Mouse (Mus musculus) megakaryocyte, embryonic 14.5 days (primary cell): ENCODE results near the gene Slc35b2. TPM values are rescaled to one million over a fixed set of nuclear protein-coding genes. Genes with fewer than 3 reads are reported as not detected.

Source experiments
- H3K27me3 ChIP-seq: replicated peaks from 2 replicates; pipeline ENCODE3; 2012; ENCODE audit warnings: inconsistent platforms
- H3K36me3 ChIP-seq: replicated peaks from 2 replicates; pipeline ENCODE3; 2012; ENCODE audit warnings: low read length, inconsistent platforms, mixed read lengths
- H3K4me1 ChIP-seq: 2 replicates; pipeline ENCODE4 v1.6.1; 2012; ENCODE audit warnings: inconsistent platforms
- H3K4me3 ChIP-seq: replicated peaks from 2 replicates; pipeline ENCODE3; 2012; ENCODE audit warnings: moderate library complexity, mild to moderate bottlenecking, inconsistent platforms
- H3K9me3 ChIP-seq: 2 replicates; pipeline ENCODE4 v1.6.1; 2012; ENCODE audit warnings: inconsistent platforms
- FLI1 ChIP-seq: IDR thresholded peaks from 2 replicates; pipeline ENCODE4 v1.6.1; 2012; ENCODE audit warnings: low read length, inconsistent platforms, mixed read lengths
- GATA1 ChIP-seq: IDR thresholded peaks from 3 replicates; pipeline ENCODE4 v1.6.1; 2012; ENCODE audit warnings: mixed read lengths, low read length, inconsistent platforms, borderline replicate concordance
- polyA plus RNA-seq: library from polyadenylated mRNA; stranded (reverse); fragments of >175 nt; gene quantifications from 2 replicates; pipeline ENCODE4 v1.2.3, GENCODE M21; 2012; ENCODE audit warnings: low replicate concordance; ENCODE audit not compliant: insufficient read depth

Slc35b2 gene
- polyA plus RNA-seq, 1 experiment: 30.6 TPM

DNA sequence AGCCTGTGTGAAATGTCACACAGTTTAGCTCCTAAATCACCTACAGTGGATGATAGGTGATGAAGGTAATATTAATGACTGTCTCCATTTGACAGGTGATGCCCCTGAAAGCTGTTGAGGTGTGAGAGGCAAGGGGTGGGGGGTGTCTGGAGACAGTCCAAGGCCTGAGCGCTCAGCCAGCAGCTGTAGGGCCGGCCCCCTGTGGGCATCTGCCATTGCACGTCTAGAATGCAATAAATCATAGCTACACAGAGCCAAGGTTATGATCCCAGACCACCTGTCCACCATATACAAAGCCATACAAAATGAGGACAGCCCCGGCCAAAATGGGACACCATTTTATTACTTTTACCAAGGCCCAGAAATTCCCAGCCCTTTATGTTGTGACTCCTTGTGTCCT is 38.7 kb upstream of the Slc35b2 start:
- no peaks in the 10 kb centered on the region for H3K9me3 ChIP-seq
- H3K36me3 ChIP-seq: peaks cover 12% of the 10 kb centered on the region
- peaks cover 18% of the 10 kb centered on the region for H3K4me1 ChIP-seq
- H3K4me3 ChIP-seq: no peak overlapping the region
- TF ChIP-seq GATA1 (no peak), FLI1 (no peak)
- peaks cover 70% of the 10 kb centered on the region for H3K27me3 ChIP-seq

GRCm38 (mm10) chr17:45526571-45526970 is 37.1 kb upstream of the Slc35b2 start:
- peaks cover 79% of the 10 kb centered on the region for H3K27me3 ChIP-seq

DNA sequence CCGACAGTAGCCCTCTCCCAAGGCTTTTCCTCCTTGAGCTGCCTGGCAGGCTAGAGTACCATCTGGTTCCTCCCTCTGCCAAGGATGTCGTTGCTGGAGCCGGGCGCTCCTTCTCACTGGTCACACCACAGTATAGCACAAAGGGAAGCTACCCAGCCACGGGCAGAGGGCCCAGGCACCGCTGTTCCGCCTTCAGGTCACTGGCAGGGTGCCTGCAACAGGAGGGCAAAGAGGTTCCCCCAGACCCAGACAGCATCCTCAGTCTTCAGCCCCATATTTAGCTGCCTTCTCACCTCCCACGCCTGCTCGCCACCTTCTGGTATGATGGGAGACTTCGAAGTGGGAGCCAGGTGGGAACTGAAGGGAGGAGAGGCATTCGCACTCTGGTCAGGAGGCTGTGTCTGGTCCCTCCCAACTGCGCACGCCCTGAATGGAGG is 33.3 kb upstream of the Slc35b2 start:
- no peak for TF ChIP-seq FLI1
- TF ChIP-seq GATA1: no peak
- peaks cover 79% of the 10 kb centered on the region for H3K27me3 ChIP-seq

More at GRCm38 (mm10) chr17:45526571-45526970, 37.1 kb upstream of the Slc35b2 start:
- no peaks in the 10 kb centered on the region for H3K36me3 ChIP-seq
- H3K4me1 ChIP-seq: peaks cover 22% of the 10 kb centered on the region
- TF ChIP-seq FLI1: no peak
- TF ChIP-seq GATA1: no peak
- H3K4me3 ChIP-seq: no peak overlapping the region
- H3K9me3 ChIP-seq: no peaks in the 10 kb centered on the region

GRCm38 (mm10) chr17:45532896-45533295 is 30.8 kb upstream of the Slc35b2 start:
- no peaks in the 10 kb centered on the region for H3K9me3 ChIP-seq
- peaks cover 84% of the 10 kb centered on the region for H3K27me3 ChIP-seq
- TF ChIP-seq FLI1 (no peak), GATA1 (no peak)
- H3K4me1 ChIP-seq: peaks cover 9% of the 10 kb centered on the region; the same call in 1 of the 2 replicates
- no peak overlapping the region for H3K4me3 ChIP-seq
- H3K36me3 ChIP-seq: no peaks in the 10 kb centered on the region

More for the DNA sequence above, 33.3 kb upstream of the Slc35b2 start:
- H3K36me3 ChIP-seq: no peaks in the 10 kb centered on the region
- H3K4me1 ChIP-seq: peaks cover 8% of the 10 kb centered on the region; the same call in 1 of the 2 replicates
- H3K9me3 ChIP-seq: no peaks in the 10 kb centered on the region
- no peak overlapping the region for H3K4me3 ChIP-seq

GRCm38 (mm10) chr17:45536264-45536663 is 27.4 kb upstream of the Slc35b2 start:
- peaks cover 4% of the 10 kb centered on the region; the same call in 1 of the 2 replicates for H3K4me1 ChIP-seq
- H3K9me3 ChIP-seq: no peaks in the 10 kb centered on the region
- H3K36me3 ChIP-seq: no peaks in the 10 kb centered on the region
- no peak overlapping the region for H3K4me3 ChIP-seq
- H3K27me3 ChIP-seq: peaks cover 91% of the 10 kb centered on the region
- TF ChIP-seq GATA1: no peak

- Histone ChIP-seq H3K36me3 (no peaks in the 10 kb centered on the region), H3K27me3 (peaks cover 94% of the 10 kb centered on the region), H3K9me3 (no peaks in the 10 kb centered on the region), H3K4me1 (peaks cover 5% of the 10 kb centered on the region; the same call in 1 of the 2 replicates), H3K4me3 (no peak overlapping the region)
- TF ChIP-seq FLI1 (no peak), GATA1 (no peak)
These were observed 25.3 kb upstream of the Slc35b2 start for GRCm38 (mm10) chr17:45538394-45538793.

- H3K27me3 ChIP-seq: peaks cover 98% of the 10 kb centered on the region
- peaks cover 18% of the 10 kb centered on the region for H3K4me1 ChIP-seq
- no peaks in the 10 kb centered on the region for H3K9me3 ChIP-seq
- no peak for TF ChIP-seq FLI1
- no peak for TF ChIP-seq GATA1
- H3K4me3 ChIP-seq: no peak overlapping the region
- H3K36me3 ChIP-seq: no peaks in the 10 kb centered on the region
These were observed 24.0 kb upstream of the Slc35b2 start for GRCm38 (mm10) chr17:45539664-45540063.

- H3K4me1 ChIP-seq: peaks cover 32% of the 10 kb centered on the region
- H3K9me3 ChIP-seq: no peaks in the 10 kb centered on the region
- H3K4me3 ChIP-seq: no peak overlapping the region
- no peaks in the 10 kb centered on the region for H3K36me3 ChIP-seq
- H3K27me3 ChIP-seq: peaks cover 98% of the 10 kb centered on the region
- TF ChIP-seq GATA1: no peak
- TF ChIP-seq FLI1: no peak
These were observed 21.5 kb upstream of the Slc35b2 start for GRCm38 (mm10) chr17:45542129-45542528.

DNA sequence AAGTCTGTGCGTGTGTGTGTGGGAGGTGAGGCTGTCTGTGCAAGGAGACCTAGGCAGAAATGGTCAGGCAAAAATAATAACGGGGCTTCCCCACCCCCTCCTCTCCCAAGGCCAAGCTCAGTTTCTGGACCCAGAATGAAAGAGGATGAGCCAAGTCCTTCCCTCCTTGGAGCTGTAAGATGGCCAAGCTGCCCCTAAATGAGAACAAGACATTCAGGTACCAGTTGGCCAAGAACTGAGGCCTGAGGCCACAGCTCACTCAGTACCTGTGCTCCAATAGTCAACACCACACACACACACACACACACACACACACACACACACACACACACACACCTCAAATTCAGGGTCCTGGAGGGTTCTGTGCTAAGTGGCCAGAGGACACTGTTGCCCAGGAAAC is 21.0 kb upstream of the Slc35b2 start:
- Histone ChIP-seq H3K36me3 (no peaks in the 10 kb centered on the region), H3K27me3 (peaks cover 99% of the 10 kb centered on the region), H3K4me1 (peaks cover 32% of the 10 kb centered on the region), H3K9me3 (no peaks in the 10 kb centered on the region), H3K4me3 (no peak overlapping the region)
- no peak for TF ChIP-seq FLI1
- no peak for TF ChIP-seq GATA1

DNA sequence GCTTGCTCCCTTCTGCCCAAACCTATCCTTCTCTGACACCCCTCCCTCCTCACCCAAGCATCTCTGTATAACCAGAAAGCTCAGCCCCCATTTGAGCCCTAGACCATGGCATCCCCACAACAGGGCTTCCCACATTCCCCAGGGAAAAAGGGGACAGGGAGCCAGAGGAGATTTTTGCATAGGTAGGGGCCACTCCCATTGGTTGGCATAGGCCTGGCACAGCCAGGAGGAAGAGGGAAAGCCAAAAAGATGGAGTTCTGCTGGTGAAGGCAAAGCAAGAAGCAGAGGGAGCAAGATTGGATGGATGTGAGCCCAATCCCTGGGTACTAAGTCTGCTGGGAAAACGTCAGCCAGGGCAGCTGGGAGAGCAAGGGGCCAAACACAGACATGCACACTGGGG is 20.6 kb upstream of the Slc35b2 start:
- Histone ChIP-seq H3K4me1 (peaks cover 35% of the 10 kb centered on the region), H3K4me3 (no peak overlapping the region), H3K9me3 (no peaks in the 10 kb centered on the region), H3K36me3 (no peaks in the 10 kb centered on the region), H3K27me3 (peaks cover 99% of the 10 kb centered on the region)
- TF ChIP-seq FLI1 (no peak), GATA1 (no peak)
